Mouse (Mus musculus) CH12.LX (cell line): ENCODE data around the gene Prss16. TPM values are rescaled to one million over a fixed set of nuclear protein-coding genes. Genes with fewer than 3 reads are reported as not detected.

ENCODE experiments used
- DNase-seq: peaks from one replicate; pipeline ENCODE4 v3.0.0-alpha.2; 2013; ENCODE audit errors: extremely low read depth
- H3K27ac ChIP-seq: 2 replicates; pipeline ENCODE4 v1.5.1; 2012; ENCODE audit warnings: low read depth, mild to moderate bottlenecking, control low read depth, moderate library complexity; ENCODE audit not compliant: insufficient read depth
- H3K27me3 ChIP-seq: replicated peaks from 2 replicates; pipeline ENCODE3; 2012; ENCODE audit warnings: inconsistent platforms
- H3K36me3 ChIP-seq, 2 experiments: replicated peaks in 1 of 2; 2 replicates each; pipeline versions ENCODE3 to v1.6.1; 2012; ENCODE audit warnings: inconsistent platforms in 1 of 2, low read length in 1 of 2, mild to moderate bottlenecking in 1 of 2, mixed read lengths in 1 of 2, moderate library complexity in 1 of 2; ENCODE audit not compliant: control insufficient read depth in 1 of 2, insufficient read depth in 1 of 2
- H3K4me1 ChIP-seq, 2 experiments: 2 replicates each; pipeline ENCODE4 v1.6.1; 2012; ENCODE audit warnings: inconsistent platforms in 1 of 2, moderate library complexity in 1 of 2; ENCODE audit not compliant: insufficient read depth in 2 of 2, control insufficient read depth in 1 of 2
- H3K4me2 ChIP-seq: 2 replicates; pipeline ENCODE4 v1.6.1; 2012; ENCODE audit warnings: low read depth, mild to moderate bottlenecking, control low read depth; ENCODE audit not compliant: poor library complexity, insufficient read depth, severe bottlenecking
- H3K4me3 ChIP-seq, 3 experiments: fragments of 150-350 bp in 1 of 3; sonication (generic) in 1 of 3; replicated peaks in 1 of 3; 2 replicates each; pipeline versions ENCODE3 to v1.5.1; 2011 to 2012; ENCODE audit warnings: low read depth in 2 of 3, low read length in 2 of 3, mild to moderate bottlenecking in 2 of 3, moderate library complexity in 2 of 3, control low read depth in 1 of 3, improper control_type of control experiment in 1 of 3, inconsistent platforms in 1 of 3, mixed read lengths in 1 of 3; ENCODE audit not compliant: poor library complexity in 1 of 3
- H3K79me2 ChIP-seq: replicated peaks from 2 replicates; pipeline ENCODE4 v1.6.1; 2012; ENCODE audit warnings: mild to moderate bottlenecking, moderate library complexity; ENCODE audit not compliant: control insufficient read depth, poor library complexity, insufficient read depth, severe bottlenecking; ENCODE audit errors: extremely low read depth
- H3K9ac ChIP-seq: 2 replicates; pipeline ENCODE4 v1.6.1; 2012; ENCODE audit warnings: low read depth, mild to moderate bottlenecking, control low read depth, moderate library complexity; ENCODE audit not compliant: insufficient read depth
- H3K9me3 ChIP-seq: replicated peaks from 2 replicates; pipeline ENCODE3; 2012; ENCODE audit warnings: low read length, inconsistent platforms, mixed read lengths
- BHLHE40 ChIP-seq: IDR thresholded peaks from 2 replicates; pipeline ENCODE4 v1.6.1; 2011; ENCODE audit warnings: mild to moderate bottlenecking, low read depth, low read length, improper control_type of control experiment
- CHD1 ChIP-seq: IDR thresholded peaks from 2 replicates; pipeline ENCODE4 v1.6.1; 2012; ENCODE audit warnings: low read depth, low read length, improper control_type of control experiment, inconsistent platforms
- CHD2 ChIP-seq: IDR thresholded peaks from 2 replicates; pipeline ENCODE4 v1.6.1; 2011; ENCODE audit warnings: low read length, improper control_type of control experiment
- CTCF ChIP-seq, 2 experiments: IDR thresholded peaks in 1 of 2; conservative IDR thresholded peaks in 1 of 2; 2 replicates each; pipeline ENCODE4 v1.5.1; 2011 to 2012; ENCODE audit warnings: low read depth in 2 of 2, low read length in 2 of 2, improper control_type of control experiment in 1 of 2, inconsistent platforms in 1 of 2, mild to moderate bottlenecking in 1 of 2, moderate library complexity in 1 of 2
- E2F4 ChIP-seq: IDR thresholded peaks from 2 replicates; pipeline ENCODE4 v1.6.1; 2011; ENCODE audit warnings: low read depth, low read length, improper control_type of control experiment; ENCODE audit not compliant: insufficient replicate concordance
- ELF1 ChIP-seq: IDR thresholded peaks from 2 replicates; pipeline ENCODE4 v1.6.1; 2014; ENCODE audit warnings: low read depth, mild to moderate bottlenecking, inconsistent platforms, low read length, improper control_type of control experiment
- EP300 ChIP-seq: IDR thresholded peaks from 2 replicates; pipeline ENCODE4 v1.6.1; 2011; ENCODE audit warnings: low read length, improper control_type of control experiment
- ETS1 ChIP-seq: conservative IDR thresholded peaks from 2 replicates; pipeline ENCODE4 v1.6.1; 2012; ENCODE audit warnings: low read depth, mild to moderate bottlenecking, inconsistent platforms, low read length, improper control_type of control experiment, moderate library complexity
- GABPA ChIP-seq: IDR thresholded peaks from 2 replicates; pipeline ENCODE4 v1.6.1; 2012; ENCODE audit warnings: low read depth, low read length, improper control_type of control experiment, inconsistent platforms; ENCODE audit not compliant: insufficient replicate concordance
- HCFC1 ChIP-seq: IDR thresholded peaks from 2 replicates; pipeline ENCODE4 v1.6.1; 2012; ENCODE audit warnings: low read depth, mild to moderate bottlenecking, inconsistent platforms, low read length, improper control_type of control experiment
- IRF4 ChIP-seq: IDR thresholded peaks from 2 replicates; pipeline ENCODE4 v1.6.1; 2014; ENCODE audit warnings: low read depth, mild to moderate bottlenecking, inconsistent platforms, low read length, improper control_type of control experiment
- JUN ChIP-seq: IDR thresholded peaks from 2 replicates; pipeline ENCODE4 v1.6.1; 2011; ENCODE audit warnings: low read depth, mild to moderate bottlenecking, low read length, improper control_type of control experiment, moderate library complexity; ENCODE audit not compliant: insufficient read depth
- JUND ChIP-seq: conservative IDR thresholded peaks from 2 replicates; pipeline ENCODE4 v1.6.1; 2011; ENCODE audit warnings: low read depth, low read length, improper control_type of control experiment
- KAT2A ChIP-seq: IDR thresholded peaks from 2 replicates; pipeline ENCODE4 v1.6.1; 2012; ENCODE audit warnings: low read length, improper control_type of control experiment, inconsistent platforms; ENCODE audit not compliant: insufficient replicate concordance
- MAFK ChIP-seq: IDR thresholded peaks from 2 replicates; pipeline ENCODE4 v1.6.1; 2011; ENCODE audit warnings: low read length, improper control_type of control experiment; ENCODE audit not compliant: insufficient replicate concordance
- MAZ ChIP-seq: IDR thresholded peaks from 2 replicates; pipeline ENCODE4 v1.6.1; 2012; ENCODE audit warnings: low read depth, mild to moderate bottlenecking, inconsistent platforms, low read length, improper control_type of control experiment, moderate library complexity
- MEF2A ChIP-seq: IDR thresholded peaks from 2 replicates; pipeline ENCODE4 v1.6.1; 2014; ENCODE audit warnings: low read depth, mild to moderate bottlenecking, inconsistent platforms, low read length, improper control_type of control experiment, borderline replicate concordance
- MYC ChIP-seq: IDR thresholded peaks from 2 replicates; pipeline ENCODE4 v1.6.1; 2011; ENCODE audit warnings: low read depth, mild to moderate bottlenecking, improper control_type of control experiment, low read length
- NELFE ChIP-seq: IDR thresholded peaks from 2 replicates; pipeline ENCODE4 v1.6.1; 2011; ENCODE audit warnings: low read depth, low read length, improper control_type of control experiment
- NRF1 ChIP-seq: IDR thresholded peaks from 2 replicates; pipeline ENCODE4 v1.6.1; 2014; ENCODE audit warnings: low read depth, mild to moderate bottlenecking, inconsistent platforms, low read length, improper control_type of control experiment, moderate library complexity
- PAX5 ChIP-seq: IDR thresholded peaks from 2 replicates; pipeline ENCODE4 v1.6.1; 2012; ENCODE audit warnings: low read length, inconsistent platforms, mixed read lengths
- POLR2AphosphoS2 ChIP-seq: IDR thresholded peaks from 2 replicates; pipeline ENCODE4 v1.6.1; 2011; ENCODE audit warnings: low read depth, low read length, improper control_type of control experiment
- SIN3A ChIP-seq: IDR thresholded peaks from 2 replicates; pipeline ENCODE4 v1.6.1; 2012; ENCODE audit warnings: low read length, improper control_type of control experiment, inconsistent platforms
- SMC3 ChIP-seq: IDR thresholded peaks from 2 replicates; pipeline ENCODE4 v1.6.1; 2011; ENCODE audit warnings: low read depth, low read length, improper control_type of control experiment
- TBP ChIP-seq: conservative IDR thresholded peaks from 2 replicates; pipeline ENCODE4 v1.6.1; 2011; ENCODE audit warnings: low read depth, low read length, improper control_type of control experiment
- USF1 ChIP-seq: IDR thresholded peaks from 2 replicates; pipeline ENCODE4 v1.6.1; 2014; ENCODE audit warnings: low read depth, mild to moderate bottlenecking, inconsistent platforms, low read length, improper control_type of control experiment
- USF2 ChIP-seq: conservative IDR thresholded peaks from 2 replicates; pipeline ENCODE4 v1.6.1; 2011; ENCODE audit warnings: low read depth, low read length, improper control_type of control experiment
- ZC3H11A ChIP-seq: IDR thresholded peaks from 2 replicates; pipeline ENCODE4 v1.6.1; 2012; ENCODE audit warnings: low read depth, mild to moderate bottlenecking, inconsistent platforms, low read length, improper control_type of control experiment
- ZKSCAN1 ChIP-seq: IDR thresholded peaks from 2 replicates; pipeline ENCODE4 v1.6.1; 2012; ENCODE audit warnings: low read depth, inconsistent platforms, low read length, improper control_type of control experiment, borderline replicate concordance
- ZMIZ1 ChIP-seq: IDR thresholded peaks from 2 replicates; pipeline ENCODE4 v1.6.1; 2012; ENCODE audit warnings: low read depth, mild to moderate bottlenecking, inconsistent platforms, low read length, improper control_type of control experiment
- ZNF384 ChIP-seq: IDR thresholded peaks from 2 replicates; pipeline ENCODE4 v1.6.1; 2012; ENCODE audit warnings: low read depth, low read length, improper control_type of control experiment, inconsistent platforms
- dilution Hi-C: fragments of 300-500 bp; cut with MboI; formaldehyde crosslinking; loops from 2 replicates; pipeline ENCODE4 v1.14.3; 2020; ENCODE audit warnings: low sequenced_read_pairs; ENCODE audit not compliant: extremely low pct_unique_long_range_greater_than_20kb, extremely low pct_ligation_motif_present
- in situ Hi-C: fragments of 300-500 bp; cut with MboI; formaldehyde crosslinking; loops from 3 replicates; pipeline ENCODE4 v1.14.3; 2019; ENCODE audit warnings: low sequenced_read_pairs, low pct_ligation_motif_present, low pct_unique_long_range_greater_than_20kb, mixed read lengths
- polyA plus RNA-seq: library from polyadenylated mRNA; unstranded; fragments of >175 nt; gene quantifications from 2 replicates; pipeline ENCODE4 v1.2.1, GENCODE M21; 2012; ENCODE audit warnings: low read depth; ENCODE audit not compliant: insufficient read length
- total RNA-seq, 2 experiments: library from RNA; depleted of rRNA; stranded (reverse); fragments of 300-350 nt in 1 of 2; fragments of >200 nt in 1 of 2; gene quantifications; 2 replicates each; pipeline ENCODE4 v1.2.3; 2012 to 2014

Prss16 gene
- total and polyA plus RNA-seq, 3 experiments, result 0.36 to 1.4 (median 0.47) TPM

DNA sequence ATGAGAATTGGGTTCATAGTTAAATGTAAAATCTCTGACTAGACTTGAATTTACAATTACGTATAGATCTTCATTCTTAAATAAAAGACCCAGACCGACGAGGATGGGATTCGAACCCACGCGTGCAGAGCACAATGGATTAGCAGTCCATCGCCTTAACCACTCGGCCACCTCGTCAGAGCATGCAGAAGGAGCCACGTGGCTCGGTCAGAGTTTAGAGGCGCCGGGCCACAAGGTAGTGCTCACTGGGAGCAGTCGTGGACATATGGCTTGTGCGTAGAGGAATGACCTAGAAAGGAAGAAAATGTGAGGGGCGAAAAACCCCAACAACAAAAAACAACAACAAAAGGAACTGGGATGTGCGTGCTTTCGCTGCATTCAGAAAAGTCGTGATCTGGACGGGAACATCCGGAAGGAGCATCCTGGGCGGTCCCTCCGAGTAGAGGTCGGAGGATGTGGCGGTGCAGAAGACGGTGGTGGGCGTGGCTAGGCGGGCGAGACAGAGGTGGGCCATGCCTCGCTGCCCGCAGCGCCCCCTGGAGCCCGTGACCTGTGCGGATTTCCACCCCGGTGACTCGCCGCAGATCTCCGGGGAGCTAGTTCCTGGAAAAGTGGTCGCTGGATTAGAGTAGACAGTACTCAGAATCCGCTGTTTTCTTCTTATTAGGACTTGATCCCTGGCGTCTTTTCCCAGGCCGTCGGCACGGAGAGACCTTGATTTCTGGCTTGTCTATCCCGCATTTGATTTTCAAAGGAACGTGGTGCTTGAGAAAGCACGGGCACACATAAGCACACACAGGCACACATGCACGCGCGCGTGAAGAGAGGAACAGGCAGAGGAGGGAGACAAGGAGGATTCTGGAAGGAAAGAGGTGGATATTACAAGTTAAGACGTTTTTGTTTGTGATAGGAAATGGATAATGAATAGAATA lies 41.3 kb upstream of the Prss16 start (continued):
- peak; percentile 66 for TF ChIP-seq CHD2
- peak; percentile 76 for TF ChIP-seq EP300
- TF ChIP-seq ELF1, result peak; percentile 95
- TF ChIP-seq SIN3A, result peak; percentile 47; the same call in 1 of the 2 replicates
- no peak for TF ChIP-seq POLR2AphosphoS2
- no peak; the same call in 1 of the 2 replicates for TF ChIP-seq IRF4
- TF ChIP-seq NRF1, result peak; percentile 66
- peak; percentile 45; the same call in 1 of the 2 replicates for TF ChIP-seq HCFC1
- TF ChIP-seq JUN, result no peak
- TF ChIP-seq TBP, result peak; percentile 99
- TF ChIP-seq MAFK, result peak; percentile 96
- TF ChIP-seq, all 38 proteins: peak for 26

DNA sequence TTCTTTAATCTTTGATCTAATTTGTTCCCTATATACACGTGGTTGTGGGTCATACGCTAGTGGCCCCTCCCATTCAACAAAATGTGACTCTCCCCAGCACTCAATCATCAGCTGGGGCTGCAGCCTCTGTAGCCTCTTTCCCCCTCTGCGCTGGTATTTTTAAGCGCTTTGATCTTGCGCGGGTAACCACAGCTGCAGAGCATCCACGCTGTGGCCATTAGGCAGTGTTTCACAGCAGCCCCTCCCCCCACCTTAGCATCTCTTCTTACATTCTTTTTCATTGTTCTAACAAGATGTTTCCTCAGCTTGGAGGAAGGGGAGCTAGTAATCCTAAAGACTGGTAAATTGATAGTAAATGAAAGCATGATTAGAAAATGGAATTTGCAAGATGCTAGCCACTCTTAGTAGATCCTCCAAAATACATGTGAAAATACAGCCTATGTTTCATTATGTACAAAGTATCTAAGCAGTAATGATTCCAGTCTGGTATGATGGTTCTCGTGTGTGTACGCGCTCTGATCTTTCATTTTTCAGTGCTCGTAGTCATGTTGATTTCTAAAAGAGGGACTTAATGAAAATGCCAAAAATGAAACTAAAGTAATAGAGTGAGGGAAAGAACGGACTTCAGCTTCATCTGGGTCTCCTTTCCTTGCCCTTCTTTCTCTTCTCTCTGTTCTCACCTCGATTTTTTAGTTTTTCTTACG lies 40.3 kb upstream of the Prss16 start:
- Histone ChIP-seq H3K36me3 (no peaks in the 10 kb centered on the region), H3K79me2 (no peaks in the 10 kb centered on the region), H3K9ac (peak overlapping the region; percentile 90), H3K27me3 (no peaks in the 10 kb centered on the region), H3K4me2 (peak overlapping the region; percentile 63), H3K4me1 (peaks cover 0 to 53% of the 10 kb centered on the region in 2 experiments; a peak in 3 of 4 replicates), H3K9me3 (no peaks in the 10 kb centered on the region), H3K4me3 (peak overlapping the region; percentile 60 to 78 (median 64)), H3K27ac (peak overlapping the region; percentile 86)
- DNase-seq, result peak; percentile 91
- in situ Hi-C loops (loop anchor here (10.0 to 25.0 kb wide), 2 partner anchors 1375 to 1712 kb away; partner anchors contain the start of genes Abt1, Hist1h1a, Hist1h2ab and Hist1h3a), dilution Hi-C loops (no loop called here)
- TF ChIP-seq USF1 (no peak), PAX5 (no peak), NRF1 (peak; percentile 58; the same call in 1 of the 2 replicates), ZKSCAN1 (no peak), USF2 (no peak), E2F4 (peak; percentile 20; the same call in 1 of the 2 replicates), MAZ (peak; percentile 41), TBP (peak; percentile 55; the same call in 1 of the 2 replicates), BHLHE40 (peak; percentile 54; the same call in 1 of the 2 replicates), JUND (no peak), NELFE (no peak), GABPA (no peak), ZMIZ1 (no peak), CHD1 (peak; percentile 20; the same call in 1 of the 2 replicates), ELF1 (no peak), ETS1 (peak; percentile 72), KAT2A (no peak), ZNF384 (no peak), SIN3A (no peak; the same call in 1 of the 2 replicates), SMC3 (no peak), MYC (peak; percentile 71), CHD2 (peak; percentile 88), ZC3H11A (no peak), MEF2A (no peak), HCFC1 (no peak), EP300 (no peak; the same call in 1 of the 2 replicates), CTCF (conservative IDR thresholded peaks at IDR 0.05 in 1 of 2, IDR thresholded peaks at IDR 0.05 in 1 of 2; ENCODE audit: low read depth in 2 of 2, low read length in 2 of 2) (no peak), IRF4 (no peak), MAFK (no peak)
